Comparison of ENCODE assay signal across 11 mouse cellular contexts in genomic region chr11:95596704-95597103, GRCm38 (mm10). TPM values are rescaled to one million over a fixed set of nuclear protein-coding genes. Genes with fewer than 3 reads are reported as not detected.
DNase-seq lines count a peak whose midpoint lies in the region; TF ChIP-seq lines count a peak whose summit lies in the region.
"Had no signal": no experiment of that assay in that cellular context is flagged by ENCODE, and none has a peak within 500 bp of the region (broad histone marks: within the 10 kb centered on the region; RNA-seq: fewer than 3 reads in every experiment).

No protein-coding gene starts in this region.

- peak overlapping the region; percentile 26; the same call in 1 of the 2 replicates for H3K27ac ChIP-seq in heart, embryonic 10.5 days
- peak overlapping the region; percentile 27 for H3K27ac ChIP-seq in limb, embryonic 10.5 days
- H3K27ac ChIP-seq in layer of hippocampus, adult 2 months: no peak overlapping the region

- H3K27me3 ChIP-seq in heart, embryonic 10.5 days (ENCODE audit: insufficient read depth, poor library complexity, severe bottlenecking): peaks cover 88% of the 10 kb centered on the region
- H3K27me3 ChIP-seq in limb, embryonic 10.5 days (ENCODE audit: low read depth, poor library complexity, severe bottlenecking): peaks cover 88% of the 10 kb centered on the region

- no peaks in the 10 kb centered on the region for H3K36me3 ChIP-seq in heart, embryonic 10.5 days
- H3K36me3 ChIP-seq in limb, embryonic 10.5 days: no peaks in the 10 kb centered on the region

- WGBS in heart, embryonic 10.5 days: 23% methylated on average over 11 of the region's 11 CpGs
- WGBS in limb, embryonic 10.5 days: 37% methylated on average over 11 of the region's 11 CpGs

- no peak overlapping the region for H3K4me3 ChIP-seq in heart, embryonic 10.5 days
- no peak overlapping the region for H3K4me3 ChIP-seq in limb, embryonic 10.5 days
- no peak overlapping the region for H3K4me3 ChIP-seq in layer of hippocampus, adult 2 months

- TF ChIP-seq CTCF in layer of hippocampus, adult 2 months (conservative IDR thresholded peaks at IDR 0.05): no peak

- H3K9me3 ChIP-seq in heart, embryonic 10.5 days: no peaks in the 10 kb centered on the region
- H3K9me3 ChIP-seq in limb, embryonic 10.5 days (replicated peaks): no peaks in the 10 kb centered on the region

- peak; percentile 17 for DNase-seq in adrenal gland, adult 2 months
- no peak for DNase-seq in adrenal gland, adult (ENCODE audit: inconsistent age in 2 of 2, low spot score in 1 of 2)
- no peak for DNase-seq in heart, embryonic 10.5 days (ENCODE audit: low spot score)
- DNase-seq in heart, adult 9 months (ENCODE audit: low spot score in 2 of 2): no peak
- peak; percentile 50 for DNase-seq in lung, postnatal 10 days
- DNase-seq in lung, adult 18-20 months: no peak
- DNase-seq in limb, embryonic 10.5 days (ENCODE audit: low spot score): no peak
- no peak for DNase-seq in layer of hippocampus, adult 2 months (ENCODE audit: low spot score in 2 of 2)
- DNase-seq: cerebellum, postnatal 36 days; spleen, adult 18-20 months had no signal

- H3K4me1 ChIP-seq in heart, embryonic 10.5 days: peaks cover 59% of the 10 kb centered on the region
- H3K4me1 ChIP-seq in limb, embryonic 10.5 days: peaks cover 61% of the 10 kb centered on the region

RNA-seq across cellular contexts. Expression of gene Ngfr, which starts 9.2 kb away (rescaled TPM):
- total RNA-seq in adrenal gland, adult 2 months (2021): 1 to 10 TPM; 2.6 to 5.7 TPM
- 8.0 and 14.2 TPM in 2 replicates for polyA plus RNA-seq in adrenal gland, adult 2 months (2012; rRNA removed)
- polyA plus RNA-seq in heart, embryonic 10.5 days (2016; fragmentation: Nextera tagmentation; extraction: Ambion mirVana): 4.5 and 9.9 TPM in 2 replicates
- 9.7 and 16.3 TPM in 2 replicates for polyA plus RNA-seq in limb, embryonic 10.5 days (2016; fragmentation: Nextera tagmentation; extraction: Ambion mirVana)
- total RNA-seq in layer of hippocampus, adult 2 months (2021): 1 to 10 TPM; 1.3 TPM
- total RNA-seq: megakaryocyte-erythroid progenitor cell, adult 5-6 weeks had no signal

Comparison
In these comparisons a context has a peak if more than half of its experiments do, and no peak if none do; other contexts are left out.
1. DNase-seq: peak in adrenal gland, adult 2 months (single experiment) and lung, postnatal 10 days (single experiment); none in adrenal gland, adult (0 of 2), heart, embryonic 10.5 days (single experiment), heart, adult 9 months (0 of 2), lung, adult 18-20 months (0 of 2), limb, embryonic 10.5 days (single experiment) and layer of hippocampus, adult 2 months (0 of 2).